Mouse (Mus musculus) megakaryocyte, adult 5-6 weeks (primary cell): ENCODE measurements around the gene Ptafr. TPM values are rescaled to one million over a fixed set of nuclear protein-coding genes. Genes with fewer than 3 reads are reported as not detected.

Source experiments
- ATAC-seq: 2 replicates; pipeline ENCODE4 v1.8.0; 2016; ENCODE audit warnings: mild to moderate bottlenecking, inconsistent platforms; ENCODE audit not compliant: poor library complexity, severe bottlenecking
- total RNA-seq, 2 experiments: library from RNA; stranded (forward) in 1 of 2; stranded (reverse) in 1 of 2; fragments of 153-499, 151-499 nt in 1 of 2; fragments of 221-1000, 200-1000 nt in 1 of 2; gene quantifications; 2 replicates each; pipeline versions ENCODE4 v1.2.3 to v1.2.4; 2015 to 2017

The Ptafr gene
- total RNA-seq (2015) (19.6 and 20.6 TPM in 2 replicates), total RNA-seq (2017) (38.9 and 40.8 TPM in 2 replicates)

DNA sequence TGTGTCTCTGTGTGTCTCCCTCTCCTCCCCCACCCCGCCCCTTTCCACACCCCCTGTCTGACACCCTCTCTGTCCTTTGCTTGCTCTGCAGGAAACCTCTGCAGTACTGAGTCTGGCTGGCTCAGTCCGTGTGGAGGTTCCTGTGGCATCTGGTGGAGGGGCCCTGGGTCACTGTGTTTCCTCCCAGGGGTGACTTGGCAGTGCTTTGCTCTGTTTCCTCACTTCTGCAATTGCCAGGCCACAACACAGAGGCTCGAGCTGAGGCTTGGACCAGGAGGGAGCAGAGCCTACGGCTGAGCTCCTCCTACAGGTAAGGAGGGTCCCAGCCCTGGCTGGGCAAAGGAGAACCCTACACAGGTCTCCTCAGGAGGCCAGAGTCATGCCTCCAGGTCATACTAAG, at the start of gene Ptafr:
Ptafr (plus strand) TSS at position 103 of the 400 bp plus-strand sequence.
- peak; percentile 96 for ATAC-seq

DNA sequence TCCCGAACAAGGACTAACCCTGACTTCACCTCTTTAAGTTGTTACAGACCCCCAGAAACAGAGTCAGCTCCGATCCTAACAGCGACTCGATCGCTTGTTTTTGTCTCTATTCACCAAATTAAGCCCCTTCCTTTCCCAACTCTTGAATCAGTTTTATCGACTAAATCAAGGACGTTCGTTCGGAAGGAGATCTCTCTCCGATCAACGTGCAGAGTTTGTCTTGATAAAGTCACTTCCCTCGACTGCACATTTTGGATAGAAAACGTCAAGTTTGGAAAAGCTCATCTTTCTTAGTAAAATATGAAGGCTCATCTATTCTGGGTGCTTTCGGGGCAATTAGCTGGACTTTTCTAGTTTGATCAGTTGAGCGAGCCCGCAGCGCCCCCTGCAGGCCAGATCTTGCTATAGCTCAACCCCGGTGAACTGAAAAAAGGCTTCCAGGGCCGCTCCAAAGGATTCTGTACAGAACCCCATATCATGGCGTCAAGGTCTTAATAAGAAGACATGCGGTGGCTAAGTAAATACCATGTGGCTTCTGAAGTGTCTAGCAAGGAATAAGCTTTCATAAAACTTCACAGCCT, 49.2 kb upstream of the Ptafr start:
- peak; percentile 43 for ATAC-seq

DNA sequence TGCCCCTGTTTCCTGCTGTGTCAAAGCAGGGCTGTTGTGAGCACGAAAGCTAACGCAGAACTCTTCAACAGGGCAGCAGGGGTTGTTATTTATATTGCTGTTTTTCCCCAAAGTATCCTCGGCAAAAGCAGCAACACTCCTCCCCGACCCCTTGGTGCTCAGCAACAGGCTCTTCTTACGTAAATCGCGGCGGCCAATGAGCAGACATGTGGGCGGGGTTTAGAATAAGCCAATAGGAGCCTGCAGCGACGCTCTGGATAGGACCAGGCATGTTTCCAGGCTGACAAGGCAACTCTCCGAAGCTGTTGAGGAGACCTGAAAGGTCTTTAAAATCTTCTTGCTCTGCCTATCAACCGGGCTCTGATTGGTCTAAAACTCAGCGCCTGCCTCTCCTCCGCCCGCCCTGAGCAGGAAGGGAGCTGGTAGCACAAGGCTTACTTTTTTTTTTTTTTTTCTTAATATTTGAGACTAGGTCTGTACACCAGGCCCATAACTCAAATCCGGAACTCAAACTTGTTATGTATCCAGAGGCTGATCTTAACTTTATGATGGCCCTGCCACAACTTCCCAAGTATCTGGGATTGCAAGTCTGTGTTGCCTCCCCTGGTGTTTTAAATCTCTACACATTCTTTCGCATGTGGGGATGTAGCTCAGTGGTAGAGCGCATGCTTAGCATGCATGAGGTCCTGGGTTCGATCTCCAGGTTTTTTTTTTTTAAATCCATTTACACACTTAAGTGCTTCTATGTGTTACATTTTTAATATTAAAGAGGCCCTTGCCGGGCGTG, 48.3 kb upstream of the Ptafr start:
- ATAC-seq, result peak; percentile 84

DNA sequence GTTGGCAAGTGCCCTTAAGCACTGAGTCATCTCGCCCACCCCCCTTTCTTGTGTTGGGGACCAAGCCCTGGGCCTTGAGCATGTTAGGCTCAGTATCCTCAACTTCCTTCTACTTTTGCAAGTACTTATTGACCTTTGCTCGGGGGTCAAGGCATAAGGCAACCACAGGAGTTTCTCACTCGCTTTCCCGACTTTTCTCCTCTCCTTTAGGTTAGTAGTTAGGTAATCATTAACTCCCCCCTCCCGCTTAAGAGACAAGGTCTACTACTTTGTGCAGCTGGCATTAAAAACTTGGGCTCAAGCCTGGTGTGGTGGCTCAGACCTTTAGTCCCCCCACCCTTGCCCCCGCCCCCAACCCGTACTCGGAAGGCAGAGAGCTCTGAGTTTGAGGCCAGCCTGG, 45.8 kb upstream of the Ptafr start:
- ATAC-seq, result no peak

DNA sequence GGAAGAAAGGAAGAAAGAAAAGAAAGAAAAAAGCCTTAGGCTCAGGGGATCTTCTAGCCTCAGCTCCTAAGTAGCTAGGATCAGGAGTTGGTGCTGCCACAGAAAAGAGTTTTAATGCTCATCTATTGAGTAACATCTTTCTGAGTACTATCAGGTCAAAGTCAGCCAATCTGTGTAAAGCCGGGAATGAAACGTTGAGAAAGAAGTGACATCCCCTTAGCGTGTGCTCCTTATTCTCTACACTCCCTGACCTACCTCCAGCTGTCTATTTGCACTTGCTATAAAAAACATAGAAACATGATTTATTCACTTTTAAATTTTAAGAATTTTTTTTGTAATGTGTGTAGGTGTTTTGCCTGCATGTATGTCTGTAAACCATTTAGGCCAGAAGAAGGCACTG, 44.7 kb upstream of the Ptafr start:
- no peak for ATAC-seq

DNA sequence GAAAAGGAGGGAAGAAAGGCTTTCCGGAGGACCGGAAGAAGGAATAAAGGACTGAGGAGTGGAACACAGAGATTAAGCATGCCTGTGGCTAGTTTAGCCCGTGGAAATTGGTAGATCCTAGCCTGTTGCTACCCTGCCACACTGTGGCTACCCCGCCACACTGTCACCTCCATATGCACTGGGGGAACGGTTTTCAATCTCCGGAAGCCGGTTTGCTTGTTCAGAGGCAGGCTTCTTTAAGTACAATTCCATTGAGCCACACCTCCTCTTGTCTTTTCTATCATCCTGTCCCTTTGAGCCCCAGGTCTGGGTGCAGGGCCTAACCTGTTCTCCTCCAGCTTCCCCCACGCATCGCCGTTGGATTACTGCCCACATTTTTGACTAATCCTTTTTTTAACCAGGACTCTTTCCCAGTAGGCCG, 39.5 kb upstream of the Ptafr start:
- no peak for ATAC-seq

DNA sequence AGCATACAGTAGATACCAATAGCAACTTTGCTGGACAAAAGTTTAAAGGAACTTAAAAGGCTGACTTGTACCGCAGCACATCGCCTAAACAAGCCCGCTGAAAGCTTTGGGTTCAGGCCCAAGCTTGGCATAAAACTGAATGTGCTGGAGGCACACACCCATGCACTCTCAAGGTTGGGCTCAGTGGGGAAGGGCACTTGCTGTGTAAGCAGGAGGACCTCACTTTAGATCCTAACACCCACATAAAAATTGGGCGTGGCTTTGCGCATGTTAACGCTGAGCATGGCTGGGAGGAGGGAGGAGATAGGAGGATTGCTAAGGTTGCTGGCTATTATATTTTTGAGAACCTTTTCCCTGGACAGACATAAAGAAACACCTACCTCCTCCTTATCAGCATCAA, 39.1 kb upstream of the Ptafr start:
- no peak for ATAC-seq

DNA sequence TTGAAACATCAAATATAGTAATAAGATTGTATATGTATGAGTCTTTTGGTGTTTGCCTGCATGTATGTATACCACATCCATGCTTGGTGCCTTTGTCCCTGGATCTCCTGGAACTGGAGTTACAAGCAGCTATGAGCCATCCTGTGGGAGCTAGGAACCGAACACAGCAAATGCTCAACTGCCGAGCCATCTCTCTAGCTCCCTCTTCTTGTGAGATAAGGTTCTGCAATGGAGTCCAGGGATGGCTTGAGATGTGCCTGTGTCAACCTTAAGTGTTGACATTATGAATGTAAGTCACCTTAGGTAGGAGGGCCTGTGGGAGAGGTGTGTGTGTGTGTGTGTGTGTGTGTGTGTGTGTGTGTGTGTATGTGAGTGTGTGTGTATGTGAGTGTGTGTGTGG, 37.2 kb upstream of the Ptafr start:
- ATAC-seq, result peak; percentile 76

DNA sequence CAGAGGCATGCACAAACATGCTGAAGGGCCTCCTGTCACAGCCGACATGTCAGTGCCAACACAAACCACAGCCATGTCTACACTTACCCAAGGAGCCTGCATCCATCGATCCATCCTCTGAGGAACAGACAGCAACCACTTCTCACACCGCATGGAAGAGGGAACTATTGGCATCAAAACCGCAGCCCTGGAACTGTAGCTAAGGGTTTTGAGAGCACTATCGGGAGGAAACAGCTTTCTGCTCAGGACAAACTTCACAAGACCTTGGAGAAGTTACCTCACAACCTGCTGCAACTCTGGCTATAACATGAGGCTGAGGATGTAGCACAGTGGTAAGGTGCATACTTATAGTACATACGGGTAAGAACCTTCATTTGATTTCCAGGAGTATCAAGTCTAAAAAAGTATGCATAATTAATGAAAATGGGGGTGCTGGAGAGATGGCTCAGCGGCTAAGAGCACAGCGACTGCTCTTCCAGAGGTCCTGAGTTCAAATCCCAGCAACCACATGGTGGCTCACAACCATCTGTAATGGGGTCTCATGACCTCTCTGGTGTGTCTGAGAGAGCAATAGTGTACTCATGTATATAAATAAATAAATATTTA, 35.8 kb upstream of the Ptafr start:
- ATAC-seq, result 0 out of 2 replicates have a peak, but pooled peaks have one; percentile 4

DNA sequence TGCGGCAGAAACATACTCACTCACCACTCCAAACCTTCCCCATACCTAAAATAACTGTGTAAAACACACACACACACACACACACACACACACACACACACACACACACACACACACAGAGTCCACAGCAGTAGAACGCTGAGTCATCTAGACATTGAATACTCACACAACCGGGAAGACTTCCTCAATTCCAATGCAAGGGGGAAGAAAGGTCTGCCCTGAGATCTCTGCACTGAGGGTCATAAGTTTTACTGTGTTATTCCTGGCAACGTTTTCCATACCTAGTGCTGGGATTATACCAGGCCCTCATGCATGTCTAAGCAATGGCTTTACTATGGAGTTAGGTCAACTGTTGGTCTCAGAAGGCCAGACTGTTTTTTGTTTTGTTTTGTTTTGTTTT, 34.5 kb upstream of the Ptafr start:
- ATAC-seq, result peak; percentile 58

DNA sequence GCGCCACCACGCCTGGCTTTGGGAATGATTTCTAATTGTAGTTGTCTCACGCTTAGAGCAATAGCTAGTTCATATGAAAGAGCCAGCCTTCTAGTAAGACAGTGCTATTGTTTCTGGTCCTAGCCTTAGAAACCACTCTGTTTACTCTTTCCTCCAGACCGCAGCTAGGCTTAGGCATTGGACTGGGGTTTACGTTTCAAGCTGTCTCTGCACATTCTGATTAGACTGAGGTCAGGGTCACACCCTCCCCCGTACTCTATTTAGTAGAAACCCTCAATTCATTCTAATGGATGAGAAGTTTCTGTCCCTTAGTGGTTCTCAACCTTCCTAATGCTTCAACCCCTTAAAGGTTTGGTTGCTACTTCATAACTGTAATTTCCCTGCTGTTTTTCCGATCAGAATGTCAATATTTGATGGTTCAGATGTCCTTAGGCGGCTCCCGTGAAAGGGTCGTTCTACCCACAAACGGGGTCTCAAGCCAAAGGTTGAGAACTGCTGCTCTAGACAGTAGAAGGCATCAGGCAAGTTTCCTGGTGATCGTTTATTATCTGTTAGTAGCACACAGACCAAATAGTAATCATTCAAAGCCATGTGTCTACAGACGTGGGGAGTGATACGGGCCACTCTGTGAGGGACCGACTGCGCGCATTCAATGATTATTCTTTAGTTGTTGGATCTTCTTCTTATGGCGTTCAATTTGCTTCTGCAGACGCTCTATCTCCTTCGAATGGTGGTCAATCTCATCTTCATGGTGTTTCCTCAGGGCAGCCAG, 33.6 kb upstream of the Ptafr start:
- ATAC-seq, result no peak

DNA sequence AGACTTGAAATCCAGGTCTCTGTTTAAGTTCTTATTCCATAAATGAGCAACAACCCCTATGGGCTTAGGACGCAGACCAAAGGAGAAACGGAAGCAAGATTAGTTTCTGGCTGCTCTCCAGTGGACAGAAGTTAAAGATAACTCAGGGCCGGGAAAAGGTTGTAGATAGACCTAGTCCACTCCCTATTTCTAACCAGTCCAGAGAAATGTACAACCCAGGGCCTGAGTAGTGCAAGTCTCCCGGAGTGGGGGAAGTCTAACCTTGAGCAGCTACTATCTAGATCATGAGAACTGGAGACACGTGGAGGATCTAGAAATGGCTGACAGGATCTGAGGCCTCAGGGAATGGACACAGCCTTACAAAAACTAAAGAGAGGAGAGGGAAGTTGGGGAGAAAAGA, 31.4 kb upstream of the Ptafr start:
- ATAC-seq, result no peak

DNA sequence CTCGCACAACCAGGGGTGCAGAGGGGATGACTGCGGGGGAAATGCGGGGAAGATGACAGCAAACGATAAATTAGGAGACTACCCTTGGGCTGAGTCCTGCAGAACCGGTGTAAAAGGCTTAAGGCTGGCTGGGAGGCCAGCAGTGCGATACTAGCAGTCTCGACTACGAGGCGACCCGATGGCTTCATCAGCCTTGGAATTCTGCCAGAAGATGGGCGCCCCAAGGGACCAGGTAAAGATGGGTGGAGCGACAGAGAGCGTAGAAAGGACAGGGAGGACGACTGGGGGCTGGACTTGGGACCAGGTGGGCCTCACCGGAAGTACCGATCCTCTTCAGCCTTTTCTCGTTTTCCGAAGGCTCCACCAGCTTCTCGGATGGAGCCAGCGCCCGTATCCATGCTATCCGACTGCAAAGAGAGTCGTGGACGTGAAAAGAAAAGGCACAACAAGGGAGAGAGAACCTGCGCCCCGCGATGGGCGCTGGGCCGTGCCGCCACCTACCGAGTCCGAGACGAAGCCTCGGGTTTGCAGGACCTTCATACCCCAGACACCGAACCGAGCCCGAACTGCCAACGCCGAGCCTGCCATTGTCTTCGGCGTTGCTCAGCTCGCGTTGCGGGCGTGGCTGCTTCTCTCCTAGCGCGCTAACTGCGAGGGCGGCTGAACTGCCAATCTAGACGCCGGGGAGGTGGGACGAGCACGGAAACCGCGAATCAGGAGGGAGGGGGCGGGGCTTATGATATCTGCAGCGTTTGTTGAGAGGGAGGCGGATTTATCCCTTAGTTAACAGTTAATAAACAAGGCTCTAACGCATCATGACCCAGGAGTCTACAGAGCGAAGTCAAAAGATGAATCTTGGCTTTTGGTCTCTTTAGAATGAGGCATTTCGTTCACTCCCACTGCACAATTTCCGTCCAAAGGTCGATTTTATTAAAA, 30.6 kb upstream of the Ptafr start, which contains the start of gene Atpif1:
Atpif1 (minus strand) TSS at position 679 of the 936 bp plus-strand sequence.
- ATAC-seq, result peak; percentile 92

DNA sequence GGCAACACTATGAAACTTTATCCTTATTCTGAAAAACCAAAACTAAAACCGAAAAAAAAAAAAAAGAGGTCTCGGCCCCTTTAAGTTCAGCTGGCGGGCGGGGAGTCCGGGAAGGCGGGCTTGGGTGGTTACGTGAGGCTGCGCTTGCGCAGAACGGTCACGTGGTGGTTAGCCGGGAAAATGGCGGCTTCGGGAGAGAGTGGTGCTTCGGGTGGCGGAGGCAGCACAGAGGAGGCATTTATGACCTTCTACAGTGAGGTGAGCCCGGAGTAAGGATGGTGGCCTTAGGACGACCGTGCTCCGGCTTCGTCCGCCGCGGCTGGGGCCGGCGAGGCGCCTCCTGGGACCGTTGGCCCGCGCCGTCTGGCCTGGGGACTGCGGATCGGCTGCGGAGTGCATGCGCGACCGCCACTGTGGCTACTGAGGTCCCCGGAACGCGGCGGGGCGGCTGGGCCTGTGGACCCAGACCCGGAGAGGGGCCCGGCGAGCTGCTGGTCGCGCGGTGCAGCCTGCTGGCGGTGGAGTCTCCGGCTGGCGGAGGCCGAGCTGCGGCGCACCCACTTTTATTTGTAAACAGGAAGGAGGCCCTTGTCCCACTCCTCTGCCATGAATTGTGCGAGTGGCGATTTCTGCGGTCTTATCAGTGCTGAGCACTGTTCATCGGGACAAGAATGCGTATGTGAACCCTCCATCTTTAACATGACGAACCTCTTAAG, 28.3 kb upstream of the Ptafr start, which contains the start of gene Dnajc8:
Dnajc8 (plus strand) TSS at position 145 of the 716 bp plus-strand sequence.
- peak; percentile 66 for ATAC-seq

DNA sequence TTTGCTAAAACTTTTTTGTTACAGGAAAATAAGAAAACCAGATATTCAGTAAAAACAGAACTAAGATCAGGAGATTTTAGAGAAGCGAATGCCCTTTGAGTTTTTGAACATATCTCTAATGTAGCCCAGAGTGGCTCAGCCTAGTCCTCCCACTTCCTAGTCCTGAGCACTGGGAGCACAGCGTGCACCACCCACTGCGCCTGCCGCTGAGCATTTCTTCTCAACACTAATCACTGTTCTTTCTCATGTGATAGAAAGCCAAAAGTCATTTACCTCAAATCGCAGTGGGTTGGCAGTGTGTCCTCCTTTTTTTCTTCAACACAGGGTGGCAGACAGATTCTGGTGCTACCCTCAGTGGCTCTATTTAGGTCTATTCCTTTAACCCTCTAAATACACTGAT, 24.4 kb upstream of the Ptafr start:
- no peak for ATAC-seq

DNA sequence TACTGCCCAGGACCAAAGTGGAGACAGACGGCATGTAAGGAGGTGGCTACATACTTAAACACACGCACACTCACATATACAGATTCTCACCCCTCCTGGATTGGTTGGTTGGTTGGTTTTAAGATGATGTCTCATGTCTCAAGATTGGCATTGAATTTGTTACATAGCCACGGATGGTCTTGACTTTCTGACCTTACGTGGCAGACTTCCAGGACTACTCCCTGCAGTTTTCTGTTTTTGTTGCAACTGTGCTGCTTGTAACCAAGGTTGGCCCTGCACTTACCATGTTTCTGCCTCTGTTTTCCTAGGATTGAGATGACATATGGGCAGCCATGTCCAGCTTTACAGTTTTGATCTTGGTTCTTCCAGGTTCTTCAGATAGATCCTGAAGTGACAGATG, 22.5 kb upstream of the Ptafr start:
- ATAC-seq, result no peak

DNA sequence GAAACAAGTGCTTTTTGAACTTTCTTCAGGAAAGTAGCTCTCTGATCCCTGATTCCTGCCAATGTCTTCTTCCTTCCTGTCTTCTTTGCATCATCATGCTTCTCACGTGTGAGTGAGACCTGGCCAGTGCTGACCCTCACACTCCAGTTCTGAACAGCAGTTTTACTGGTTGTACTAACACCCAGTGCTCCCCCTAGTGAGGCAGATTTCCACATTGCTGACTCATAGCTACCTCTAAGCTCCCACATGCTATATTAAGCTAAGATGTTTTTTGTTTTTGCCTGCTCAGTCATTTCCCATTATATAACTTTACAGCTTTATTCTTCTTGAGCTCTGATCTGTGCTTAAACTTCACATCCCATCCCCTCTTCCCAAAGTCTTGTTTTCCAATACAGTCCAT, 21.1 kb upstream of the Ptafr start:
- no peak for ATAC-seq

DNA sequence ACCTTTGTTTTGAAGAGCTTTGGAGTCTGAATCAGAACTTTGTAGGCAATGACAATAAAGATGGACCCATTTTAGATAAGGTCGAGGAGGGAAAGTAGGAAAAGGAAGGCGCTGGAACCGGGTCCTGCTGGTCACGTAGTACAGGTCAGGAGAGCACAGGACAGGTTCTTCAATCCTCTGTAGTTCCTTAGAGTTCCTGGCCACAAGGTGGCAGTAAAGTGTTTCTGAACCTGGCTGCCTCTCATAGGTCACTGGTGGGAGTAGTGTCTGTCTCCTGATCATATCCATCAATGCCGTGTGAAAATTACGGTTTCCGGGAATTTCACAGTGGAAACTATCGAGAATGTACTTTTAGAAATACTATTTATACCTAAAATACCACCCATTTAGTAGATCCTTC, 18.0 kb upstream of the Ptafr start:
- peak; percentile 86; the same call in 1 of the 2 replicates for ATAC-seq

DNA sequence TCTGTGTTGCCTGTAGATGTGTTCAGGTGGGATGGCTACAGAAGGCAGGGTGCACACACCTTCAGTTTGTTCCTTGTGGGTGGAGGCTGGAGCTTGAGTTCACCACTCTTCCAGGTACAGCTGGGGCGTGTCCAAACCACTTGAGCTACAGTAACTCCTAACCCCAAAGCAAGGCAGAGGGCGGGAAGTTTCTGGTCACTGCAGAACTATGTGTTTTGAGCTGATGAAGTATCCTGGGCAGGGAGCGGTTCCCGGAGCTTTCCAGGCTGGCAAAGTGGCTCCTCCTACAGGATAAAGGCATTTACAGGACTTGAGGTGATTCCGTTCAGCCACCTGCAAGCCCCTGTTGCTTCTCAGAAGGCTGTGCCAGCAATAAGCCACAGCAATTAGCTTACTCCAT, 9.6 kb upstream of the Ptafr start:
- no peak for ATAC-seq
